Mouse (Mus musculus) CH12.LX (cell line): ENCODE data around the gene Gm9758. TPM values are rescaled to one million over a fixed set of nuclear protein-coding genes. Genes with fewer than 3 reads are reported as not detected.
"Not testable (repeated sequence)": the region's sequence is repeated elsewhere in the genome, so short reads cannot be mapped to it uniquely, and the experiment has no call there.

ENCODE experiments used
- DNase-seq: peaks from one replicate; pipeline ENCODE4 v3.0.0-alpha.2; 2013; ENCODE audit errors: extremely low read depth
- H3K27ac ChIP-seq: 2 replicates; pipeline ENCODE4 v1.5.1; 2012; ENCODE audit warnings: low read depth, mild to moderate bottlenecking, control low read depth, moderate library complexity; ENCODE audit not compliant: insufficient read depth
- H3K27me3 ChIP-seq: replicated peaks from 2 replicates; pipeline ENCODE3; 2012; ENCODE audit warnings: inconsistent platforms
- H3K36me3 ChIP-seq, 2 experiments: replicated peaks in 1 of 2; 2 replicates each; pipeline versions ENCODE3 to v1.6.1; 2012; ENCODE audit warnings: inconsistent platforms in 1 of 2, low read length in 1 of 2, mild to moderate bottlenecking in 1 of 2, mixed read lengths in 1 of 2, moderate library complexity in 1 of 2; ENCODE audit not compliant: control insufficient read depth in 1 of 2, insufficient read depth in 1 of 2
- H3K4me1 ChIP-seq, 2 experiments: 2 replicates each; pipeline ENCODE4 v1.6.1; 2012; ENCODE audit warnings: inconsistent platforms in 1 of 2, moderate library complexity in 1 of 2; ENCODE audit not compliant: insufficient read depth in 2 of 2, control insufficient read depth in 1 of 2
- H3K4me2 ChIP-seq: 2 replicates; pipeline ENCODE4 v1.6.1; 2012; ENCODE audit warnings: low read depth, mild to moderate bottlenecking, control low read depth; ENCODE audit not compliant: poor library complexity, insufficient read depth, severe bottlenecking
- H3K4me3 ChIP-seq, 3 experiments: fragments of 150-350 bp in 1 of 3; sonication (generic) in 1 of 3; replicated peaks in 1 of 3; 2 replicates each; pipeline versions ENCODE3 to v1.5.1; 2011 to 2012; ENCODE audit warnings: low read depth in 2 of 3, low read length in 2 of 3, mild to moderate bottlenecking in 2 of 3, moderate library complexity in 2 of 3, control low read depth in 1 of 3, improper control_type of control experiment in 1 of 3, inconsistent platforms in 1 of 3, mixed read lengths in 1 of 3; ENCODE audit not compliant: poor library complexity in 1 of 3
- H3K79me2 ChIP-seq: replicated peaks from 2 replicates; pipeline ENCODE4 v1.6.1; 2012; ENCODE audit warnings: mild to moderate bottlenecking, moderate library complexity; ENCODE audit not compliant: control insufficient read depth, poor library complexity, insufficient read depth, severe bottlenecking; ENCODE audit errors: extremely low read depth
- H3K9ac ChIP-seq: 2 replicates; pipeline ENCODE4 v1.6.1; 2012; ENCODE audit warnings: low read depth, mild to moderate bottlenecking, control low read depth, moderate library complexity; ENCODE audit not compliant: insufficient read depth
- H3K9me3 ChIP-seq: replicated peaks from 2 replicates; pipeline ENCODE3; 2012; ENCODE audit warnings: low read length, inconsistent platforms, mixed read lengths
- CTCF ChIP-seq, 2 experiments: IDR thresholded peaks in 1 of 2; conservative IDR thresholded peaks in 1 of 2; 2 replicates each; pipeline ENCODE4 v1.5.1; 2011 to 2012; ENCODE audit warnings: low read depth in 2 of 2, low read length in 2 of 2, improper control_type of control experiment in 1 of 2, inconsistent platforms in 1 of 2, mild to moderate bottlenecking in 1 of 2, moderate library complexity in 1 of 2
- dilution Hi-C: fragments of 300-500 bp; cut with MboI; formaldehyde crosslinking; loops from 2 replicates; pipeline ENCODE4 v1.14.3; 2020; ENCODE audit warnings: low sequenced_read_pairs; ENCODE audit not compliant: extremely low pct_unique_long_range_greater_than_20kb, extremely low pct_ligation_motif_present
- in situ Hi-C: fragments of 300-500 bp; cut with MboI; formaldehyde crosslinking; loops from 3 replicates; pipeline ENCODE4 v1.14.3; 2019; ENCODE audit warnings: low sequenced_read_pairs, low pct_ligation_motif_present, low pct_unique_long_range_greater_than_20kb, mixed read lengths
- polyA plus RNA-seq: library from polyadenylated mRNA; unstranded; fragments of >175 nt; gene quantifications from 2 replicates; pipeline ENCODE4 v1.2.1, GENCODE M21; 2012; ENCODE audit warnings: low read depth; ENCODE audit not compliant: insufficient read length
- total RNA-seq, 2 experiments: library from RNA; depleted of rRNA; stranded (reverse); fragments of 300-350 nt in 1 of 2; fragments of >200 nt in 1 of 2; gene quantifications; 2 replicates each; pipeline ENCODE4 v1.2.3; 2012 to 2014

Gm9758 gene
- total and polyA plus RNA-seq, 3 experiments = not detected

- H3K4me1 ChIP-seq, H3K27ac ChIP-seq, H3K9ac ChIP-seq, H3K9me3 ChIP-seq, H3K36me3 ChIP-seq, dilution Hi-C loops, H3K4me2 ChIP-seq, DNase-seq, in situ Hi-C loops, H3K4me3 ChIP-seq, H3K79me2 ChIP-seq, H3K27me3 ChIP-seq: not testable (repeated sequence)
Measured at GRCm38 (mm10) chr5:14951822-14952221, 37.1 kb upstream of the Gm9758 start.

- H3K4me2 ChIP-seq, H3K36me3 ChIP-seq, H3K4me3 ChIP-seq, H3K79me2 ChIP-seq, H3K9ac ChIP-seq, H3K4me1 ChIP-seq, in situ Hi-C loops, dilution Hi-C loops, DNase-seq, H3K9me3 ChIP-seq, H3K27ac ChIP-seq, H3K27me3 ChIP-seq: not testable (repeated sequence)
- 0 out of 4 replicates have a peak, but pooled peaks of 1 of the 2 experiments have one; percentile 8 for TF ChIP-seq CTCF (conservative IDR thresholded peaks at IDR 0.05 in 1 of 2, IDR thresholded peaks at IDR 0.05 in 1 of 2; ENCODE audit: low read depth in 2 of 2, low read length in 2 of 2)
Measured at GRCm38 (mm10) chr5:14947482-14948198, 32.9 kb upstream of the Gm9758 start.

DNA sequence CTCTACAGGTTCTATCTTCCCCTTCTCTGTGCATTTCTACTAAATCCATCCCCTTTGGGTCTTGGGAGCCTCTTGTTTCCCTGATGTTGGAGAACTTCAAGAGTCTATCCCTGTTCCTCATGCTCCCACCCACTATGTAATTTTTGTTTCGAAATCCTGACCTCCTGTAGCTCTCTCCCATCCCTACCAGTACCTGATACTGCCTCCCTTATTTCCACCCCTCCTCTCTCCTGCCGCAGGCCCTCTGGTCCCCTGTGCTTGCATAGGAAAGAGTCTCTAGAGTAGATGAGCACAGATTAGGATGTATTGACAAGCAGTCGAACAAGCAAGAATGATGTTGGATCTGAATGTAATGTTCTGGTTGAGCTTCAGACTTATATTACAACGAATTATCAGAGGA, 30.8 kb upstream of the Gm9758 start:
- H3K9me3 ChIP-seq, H3K36me3 ChIP-seq, dilution Hi-C loops, H3K9ac ChIP-seq, H3K27me3 ChIP-seq, H3K4me2 ChIP-seq, H3K4me3 ChIP-seq, H3K27ac ChIP-seq, DNase-seq, H3K4me1 ChIP-seq, in situ Hi-C loops, H3K79me2 ChIP-seq: not testable (repeated sequence)

DNA sequence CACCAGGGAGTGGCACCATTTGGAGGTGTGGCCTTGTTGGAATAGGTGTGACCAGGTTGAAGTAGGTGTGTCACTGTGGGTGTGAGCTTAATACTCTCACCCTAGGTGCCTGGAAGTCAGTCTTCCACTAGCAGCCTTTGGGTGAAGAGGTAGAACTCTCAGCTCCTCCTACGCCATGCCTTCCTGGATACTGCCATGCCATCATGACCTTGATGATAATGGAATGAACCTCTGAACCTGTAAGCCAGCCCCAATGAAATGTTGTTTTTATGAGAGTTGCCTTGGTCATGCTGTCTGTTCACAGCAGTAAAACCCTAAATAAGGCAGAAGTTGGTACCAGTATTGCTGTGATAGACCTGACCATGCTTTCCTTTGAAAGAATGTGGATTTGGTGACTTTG, 26.3 kb upstream of the Gm9758 start:
- H3K4me2 ChIP-seq, H3K4me1 ChIP-seq, H3K27me3 ChIP-seq, H3K4me3 ChIP-seq, dilution Hi-C loops, H3K9me3 ChIP-seq, H3K79me2 ChIP-seq, H3K9ac ChIP-seq, in situ Hi-C loops, H3K27ac ChIP-seq, DNase-seq, H3K36me3 ChIP-seq: not testable (repeated sequence)

GRCm38 (mm10) chr5:14938329-14938728, 23.6 kb upstream of the Gm9758 start, which contains the start of gene Speer4e:
Gene Speer4e, minus strand, starts transcription at chr5:14938429.
- dilution Hi-C loops, DNase-seq, in situ Hi-C loops, H3K4me1 ChIP-seq, H3K36me3 ChIP-seq, H3K9ac ChIP-seq, H3K9me3 ChIP-seq, H3K4me2 ChIP-seq, H3K27me3 ChIP-seq, H3K79me2 ChIP-seq, H3K4me3 ChIP-seq, H3K27ac ChIP-seq: not testable (repeated sequence)

DNA sequence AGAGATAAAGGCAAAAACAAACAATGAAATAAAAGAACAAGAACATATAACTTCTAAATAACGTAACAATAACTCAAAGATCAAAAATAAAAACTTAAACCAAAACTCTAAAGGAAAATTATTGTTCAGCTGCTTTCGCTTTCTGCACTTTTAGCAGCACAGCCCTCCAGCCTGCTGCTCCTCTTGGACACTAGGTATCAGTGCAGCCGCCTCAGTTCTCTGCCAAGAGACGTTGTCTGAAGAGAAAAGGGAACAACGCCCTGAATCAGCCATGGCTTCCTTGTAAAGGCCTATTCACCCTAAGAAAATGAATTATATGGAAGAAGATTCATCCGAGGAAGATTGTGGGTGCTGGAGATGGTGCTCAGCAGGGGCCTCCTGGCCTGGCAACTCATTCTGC, 19.0 kb upstream of the Gm9758 start:
- H3K4me2 ChIP-seq, H3K4me3 ChIP-seq, H3K27me3 ChIP-seq, H3K79me2 ChIP-seq, H3K27ac ChIP-seq, in situ Hi-C loops, H3K36me3 ChIP-seq, DNase-seq, H3K9me3 ChIP-seq, H3K4me1 ChIP-seq, H3K9ac ChIP-seq, dilution Hi-C loops: not testable (repeated sequence)
